Mouse (Mus musculus): ENCODE measurements around the gene Lef1. TPM values are rescaled to one million over a fixed set of nuclear protein-coding genes. Genes with fewer than 3 reads are reported as not detected.

The Lef1 gene
- polyA plus RNA-seq, 2 experiments, result 0.12 to 0.25 TPM

- Histone ChIP-seq H3K36me3 (replicated peaks; ENCODE audit: control insufficient read depth, insufficient read depth, low read depth) (no peaks in the 10 kb centered on the region), H3K27me3 (ENCODE audit: control insufficient read depth, insufficient read depth, low read length) (peaks cover 5% of the 10 kb centered on the region), H3K27ac (no peak overlapping the region), H3K4me1 (replicated peaks; ENCODE audit: control insufficient read depth in 2 of 2, insufficient read depth in 2 of 2, low read length in 1 of 2) (no peaks in the 10 kb centered on the region), H3K9ac (replicated peaks) (no peak overlapping the region), H3K4me3 (ENCODE audit: insufficient read depth in 1 of 2, low read depth in 2 of 2, low read length in 2 of 2) (no peak overlapping the region), H3K9me3 (ENCODE audit: control insufficient read depth, low read length) (no peaks in the 10 kb centered on the region), H3K4me2 (ENCODE audit: low read depth) (peak overlapping the region; percentile 17; the same call in 1 of the 2 replicates)
- ATAC-seq (ENCODE audit: insufficient read depth) (no peak), DNase-seq (ENCODE audit: low read depth in 3 of 3, low spot score in 3 of 3) (no peak)
- TF ChIP-seq EP300 (IDR thresholded peaks at IDR 0.05; ENCODE audit: low read depth), result no peak
- no peak for TF ChIP-seq CTCF (IDR thresholded peaks at IDR 0.05; ENCODE audit: low read depth)
- WGBS (ENCODE audit: insufficient replicate concordance), result 9% methylated on average over 30 of the region's 30 CpGs
These were observed 25.3 kb upstream of the Lef1 start for GRCm38 (mm10) chr3:131084718-131085561.

- ATAC-seq (ENCODE audit: insufficient read depth), result no peak
- no peaks in the 10 kb centered on the region for H3K9me3 ChIP-seq (ENCODE audit: control insufficient read depth, low read length)
- WGBS (ENCODE audit: insufficient replicate concordance), result 27% methylated on average over 9 of the region's 9 CpGs
These were observed 24.3 kb upstream of the Lef1 start for GRCm38 (mm10) chr3:131085978-131086377.

GRCm38 (mm10) chr3:131089721-131090120, 20.6 kb upstream of the Lef1 start:
- DNase-seq (ENCODE audit: low read depth in 3 of 3, low spot score in 3 of 3) (no peak), ATAC-seq (ENCODE audit: insufficient read depth) (no peak)
- TF ChIP-seq CTCF (IDR thresholded peaks at IDR 0.05; ENCODE audit: low read depth) (no peak), EP300 (IDR thresholded peaks at IDR 0.05; ENCODE audit: low read depth) (no peak)
- Histone ChIP-seq H3K27me3 (ENCODE audit: control insufficient read depth, insufficient read depth, low read length) (peaks cover 5% of the 10 kb centered on the region), H3K4me2 (ENCODE audit: low read depth) (no peak overlapping the region), H3K36me3 (replicated peaks; ENCODE audit: control insufficient read depth, insufficient read depth, low read depth) (no peaks in the 10 kb centered on the region), H3K4me3 (ENCODE audit: insufficient read depth in 1 of 2, low read depth in 2 of 2, low read length in 2 of 2) (no peak overlapping the region), H3K9ac (replicated peaks) (no peak overlapping the region), H3K4me1 (replicated peaks; ENCODE audit: control insufficient read depth in 2 of 2, insufficient read depth in 2 of 2, low read length in 1 of 2) (no peaks in the 10 kb centered on the region), H3K9me3 (ENCODE audit: control insufficient read depth, low read length) (no peaks in the 10 kb centered on the region), H3K27ac (no peak overlapping the region)
- 49% methylated on average over 3 of the region's 3 CpGs for WGBS (ENCODE audit: insufficient replicate concordance)

More at GRCm38 (mm10) chr3:131085978-131086377, 24.3 kb upstream of the Lef1 start:
- Histone ChIP-seq H3K4me2 (ENCODE audit: low read depth) (no peak overlapping the region), H3K4me3 (ENCODE audit: insufficient read depth in 1 of 2, low read depth in 2 of 2, low read length in 2 of 2) (no peak overlapping the region), H3K9ac (replicated peaks) (no peak overlapping the region), H3K27me3 (ENCODE audit: control insufficient read depth, insufficient read depth, low read length) (peaks cover 5% of the 10 kb centered on the region), H3K4me1 (replicated peaks; ENCODE audit: control insufficient read depth in 2 of 2, insufficient read depth in 2 of 2, low read length in 1 of 2) (no peaks in the 10 kb centered on the region), H3K27ac (no peak overlapping the region), H3K36me3 (replicated peaks; ENCODE audit: control insufficient read depth, insufficient read depth, low read depth) (no peaks in the 10 kb centered on the region)
- no peak for DNase-seq (ENCODE audit: low read depth in 3 of 3, low spot score in 3 of 3)
- no peak for TF ChIP-seq EP300 (IDR thresholded peaks at IDR 0.05; ENCODE audit: low read depth)
- TF ChIP-seq CTCF (IDR thresholded peaks at IDR 0.05; ENCODE audit: low read depth), result no peak

GRCm38 (mm10) chr3:131092113-131092512, 18.2 kb upstream of the Lef1 start:
- no peak overlapping the region for H3K9ac ChIP-seq (replicated peaks)
- TF ChIP-seq EP300 (IDR thresholded peaks at IDR 0.05; ENCODE audit: low read depth), result no peak
- no peak overlapping the region for H3K4me3 ChIP-seq (ENCODE audit: insufficient read depth in 1 of 2, low read depth in 2 of 2, low read length in 2 of 2)
- 39% methylated on average over 6 of the region's 6 CpGs for whole genome bisulfite sequencing (ENCODE audit: insufficient replicate concordance)
- no peaks in the 10 kb centered on the region for H3K9me3 ChIP-seq (ENCODE audit: control insufficient read depth, low read length)
- H3K27ac ChIP-seq, result no peak overlapping the region
- no peaks in the 10 kb centered on the region for H3K4me1 ChIP-seq (replicated peaks; ENCODE audit: control insufficient read depth in 2 of 2, insufficient read depth in 2 of 2, low read length in 1 of 2)
- H3K4me2 ChIP-seq (ENCODE audit: low read depth), result no peak overlapping the region
- ATAC-seq (ENCODE audit: insufficient read depth) (no peak), DNase-seq (ENCODE audit: low read depth in 3 of 3, low spot score in 3 of 3) (no peak)
- no peaks in the 10 kb centered on the region for H3K36me3 ChIP-seq (replicated peaks; ENCODE audit: control insufficient read depth, insufficient read depth, low read depth)
- H3K27me3 ChIP-seq (ENCODE audit: control insufficient read depth, insufficient read depth, low read length), result no peaks in the 10 kb centered on the region

- TF ChIP-seq EP300 (IDR thresholded peaks at IDR 0.05; ENCODE audit: low read depth) (no peak), CTCF (IDR thresholded peaks at IDR 0.05; ENCODE audit: low read depth) (no peak)
- H3K9me3 ChIP-seq (ENCODE audit: control insufficient read depth, low read length), result no peaks in the 10 kb centered on the region
- ATAC-seq (ENCODE audit: insufficient read depth), result no peak
- no peaks in the 10 kb centered on the region for H3K27me3 ChIP-seq (ENCODE audit: control insufficient read depth, insufficient read depth, low read length)
- WGBS (ENCODE audit: insufficient replicate concordance), result 60% methylated on average over 12 of the region's 12 CpGs
- no peaks in the 10 kb centered on the region for H3K4me1 ChIP-seq (replicated peaks; ENCODE audit: control insufficient read depth in 2 of 2, insufficient read depth in 2 of 2, low read length in 1 of 2)
- no peak overlapping the region for H3K9ac ChIP-seq (replicated peaks)
- no peak for DNase-seq (ENCODE audit: low read depth in 3 of 3, low spot score in 3 of 3)
- no peak overlapping the region for H3K4me2 ChIP-seq (ENCODE audit: low read depth)
- H3K27ac ChIP-seq, result no peak overlapping the region
- H3K36me3 ChIP-seq (replicated peaks; ENCODE audit: control insufficient read depth, insufficient read depth, low read depth), result no peaks in the 10 kb centered on the region
- no peak overlapping the region for H3K4me3 ChIP-seq (ENCODE audit: insufficient read depth in 1 of 2, low read depth in 2 of 2, low read length in 2 of 2)
These were observed 16.5 kb upstream of the Lef1 start for GRCm38 (mm10) chr3:131093736-131094135.

Measured in liver, embryonic 14.5 days (tissue).